Mouse (Mus musculus): ENCODE results near the gene Phf11a.
"Not testable (repeated sequence)": the region's sequence is repeated elsewhere in the genome, so short reads cannot be mapped to it uniquely, and the experiment has no call there.

The Phf11a gene

GRCm38 (mm10) chr14:59297391-59297790, at the start of gene Phf11a:
Gene Phf11a, minus strand, starts transcription at chr14:59297522.
- DNase-seq (ENCODE audit: low spot score) = peak; percentile 2

- DNase-seq (ENCODE audit: low spot score) = not testable (repeated sequence)
These were observed 43.9 kb upstream of the Phf11a start, which contains the start of gene Phf11b for GRCm38 (mm10) chr14:59341189-59341588. Gene Phf11b, minus strand, starts transcription at chr14:59341351.

GRCm38 (mm10) chr14:59339541-59339940, 42.2 kb upstream of the Phf11a start:
- DNase-seq (ENCODE audit: low spot score) = no peak

GRCm38 (mm10) chr14:59336056-59336455, 38.7 kb upstream of the Phf11a start:
- not testable (repeated sequence) for DNase-seq (ENCODE audit: low spot score)

GRCm38 (mm10) chr14:59330499-59330898, 33.2 kb upstream of the Phf11a start:
- DNase-seq (ENCODE audit: low spot score) = peak; percentile 6

- DNase-seq (ENCODE audit: low spot score) = not testable (repeated sequence)
These were observed 22.6 kb upstream of the Phf11a start for GRCm38 (mm10) chr14:59319970-59320369.

- DNase-seq (ENCODE audit: low spot score) = not testable (repeated sequence)
These were observed 21.7 kb upstream of the Phf11a start for GRCm38 (mm10) chr14:59319036-59319435.

- DNase-seq (ENCODE audit: low spot score) = not testable (repeated sequence)
These were observed 5.6 kb downstream of the Phf11a start for GRCm38 (mm10) chr14:59291769-59292168.

GRCm38 (mm10) chr14:59274961-59275360, 22.4 kb downstream of the Phf11a start:
- not testable (repeated sequence) for DNase-seq (ENCODE audit: low spot score)

- no peak for DNase-seq (ENCODE audit: low spot score)
These were observed 37.3 kb downstream of the Phf11a start, which contains the start of gene Gm6904 for GRCm38 (mm10) chr14:59260056-59260455. Gene Gm6904, minus strand, starts transcription at chr14:59260216.

- not testable (repeated sequence) for DNase-seq (ENCODE audit: low spot score)
These were observed 41.5 kb downstream of the Phf11a start for GRCm38 (mm10) chr14:59255861-59256260.

- DNase-seq (ENCODE audit: low spot score) = not testable (repeated sequence)
These were observed 47.0 kb downstream of the Phf11a start for GRCm38 (mm10) chr14:59250350-59250749.

- no peak for DNase-seq (ENCODE audit: low spot score)
These were observed 63.7 kb downstream of the Phf11a start for GRCm38 (mm10) chr14:59233635-59234034.

GRCm38 (mm10) chr14:59232003-59232402, 65.3 kb downstream of the Phf11a start:
- no peak for DNase-seq (ENCODE audit: low spot score)

GRCm38 (mm10) chr14:59230331-59230966, 66.9 kb downstream of the Phf11a start:
- DNase-seq (ENCODE audit: low spot score) = no peak

- no peak for DNase-seq (ENCODE audit: low spot score)
These were observed 67.5 kb downstream of the Phf11a start for GRCm38 (mm10) chr14:59229822-59230221.

All from left cerebral cortex, adult 11 months (tissue).